Mouse (Mus musculus) forebrain, embryonic 12.5 days (tissue): ENCODE data around the gene Tmem207. TPM values are rescaled to one million over a fixed set of nuclear protein-coding genes. Genes with fewer than 3 reads are reported as not detected.
"Not testable (repeated sequence)": the region's sequence is repeated elsewhere in the genome, so short reads cannot be mapped to it uniquely, and the experiment has no call there.

Experiments
- ATAC-seq: fragments of 200-750 bp; cut with Nextera tagmentation; 2 replicates; pipeline ENCODE4 v1.8.0; 2017; ENCODE audit warnings: moderate TSS enrichment; ENCODE audit not compliant: low FRiP score
- H3K27ac ChIP-seq: fragments of 300-500 bp; sonication (generic); 2 replicates; pipeline ENCODE4 v1.5.1; 2016; ENCODE audit warnings: mild to moderate bottlenecking
- H3K27me3 ChIP-seq: fragments of 300-500 bp; sonication (generic); 2 replicates; pipeline ENCODE4 v1.6.1; 2016; ENCODE audit warnings: mild to moderate bottlenecking
- H3K36me3 ChIP-seq: fragments of 300-500 bp; sonication (generic); replicated peaks from 2 replicates; pipeline ENCODE4 v1.6.1; 2016; ENCODE audit warnings: mild to moderate bottlenecking
- H3K4me1 ChIP-seq: fragments of 300-500 bp; sonication (generic); 2 replicates; pipeline ENCODE4 v1.6.1; 2016
- H3K4me2 ChIP-seq: fragments of 300-500 bp; sonication (generic); 2 replicates; pipeline ENCODE4 v1.6.1; 2016; ENCODE audit warnings: mild to moderate bottlenecking, moderate library complexity
- H3K4me3 ChIP-seq: fragments of 300-500 bp; sonication (generic); replicated peaks from 2 replicates; pipeline ENCODE4 v1.5.1; 2016; ENCODE audit warnings: mild to moderate bottlenecking
- H3K9ac ChIP-seq: fragments of 300-500 bp; sonication (generic); 2 replicates; pipeline ENCODE4 v1.6.1; 2016; ENCODE audit warnings: mild to moderate bottlenecking
- H3K9me3 ChIP-seq: fragments of 300-500 bp; sonication (generic); 2 replicates; pipeline ENCODE4 v1.6.1; 2016
- WGBS: fragments of 180-500 bp; shearing (Covaris S2); methylation state at CpG from one replicate; pipeline ENCODE4 v1.1.7; 2016; 5-methylcytosine and 5-hydroxymethylcytosine counted together
- polyA plus RNA-seq: library from polyadenylated mRNA; unstranded; fragments of >200 nt; fragmentation: Nextera tagmentation; extraction: Ambion mirVana; gene quantifications from 2 replicates; pipeline ENCODE4 v1.2.1, GENCODE M21; 2016

The Tmem207 gene
- polyA plus RNA-seq, 1 experiment from 2014 or later, result 0.09 TPM

- Histone ChIP-seq H3K27ac (no peak overlapping the region), H3K9me3 (no peaks in the 10 kb centered on the region), H3K4me3 (no peak overlapping the region), H3K4me1 (peaks cover 7% of the 10 kb centered on the region; the same call in 1 of the 2 replicates), H3K4me2 (no peak overlapping the region), H3K9ac (no peak overlapping the region), H3K27me3 (no peaks in the 10 kb centered on the region), H3K36me3 (no peaks in the 10 kb centered on the region)
- 58% methylated on average over 10 of the region's 10 CpGs for WGBS
- peak; percentile 91 for ATAC-seq
These were observed 1.5 kb upstream of the Tmem207 start for GRCm38 (mm10) chr16:26527931-26528666.

GRCm38 (mm10) chr16:26525832-26526231, 737 bp downstream of the Tmem207 start:
- H3K27ac ChIP-seq, result no peak overlapping the region
- no peaks in the 10 kb centered on the region for H3K36me3 ChIP-seq
- no peak overlapping the region for H3K9ac ChIP-seq
- peaks cover 7% of the 10 kb centered on the region; the same call in 1 of the 2 replicates for H3K4me1 ChIP-seq
- no peak for ATAC-seq
- no peak overlapping the region for H3K4me3 ChIP-seq
- H3K4me2 ChIP-seq, result no peak overlapping the region
- H3K9me3 ChIP-seq, result no peaks in the 10 kb centered on the region
- WGBS, result 73% methylated on average over 5 of the region's 5 CpGs
- no peaks in the 10 kb centered on the region for H3K27me3 ChIP-seq

GRCm38 (mm10) chr16:26519596-26519995, 7.0 kb downstream of the Tmem207 start:
- H3K4me3 ChIP-seq, result no peak overlapping the region
- no peaks in the 10 kb centered on the region for H3K9me3 ChIP-seq
- H3K27me3 ChIP-seq, result no peaks in the 10 kb centered on the region
- H3K9ac ChIP-seq, result no peak overlapping the region
- no peaks in the 10 kb centered on the region for H3K4me1 ChIP-seq
- 60% methylated on average over 2 of the region's 2 CpGs for WGBS
- ATAC-seq, result no peak
- H3K4me2 ChIP-seq, result no peak overlapping the region
- no peak overlapping the region for H3K27ac ChIP-seq
- H3K36me3 ChIP-seq, result no peaks in the 10 kb centered on the region

- 90% methylated on average over 4 of the region's 4 CpGs for WGBS
- H3K27ac ChIP-seq, result no peak overlapping the region
- H3K4me2 ChIP-seq, result no peak overlapping the region
- no peaks in the 10 kb centered on the region for H3K27me3 ChIP-seq
- H3K4me1 ChIP-seq, result no peaks in the 10 kb centered on the region
- H3K36me3 ChIP-seq, result no peaks in the 10 kb centered on the region
- no peak for ATAC-seq
- no peak overlapping the region for H3K9ac ChIP-seq
- no peaks in the 10 kb centered on the region for H3K9me3 ChIP-seq
- no peak overlapping the region for H3K4me3 ChIP-seq
These were observed 21.6 kb downstream of the Tmem207 start for GRCm38 (mm10) chr16:26504961-26505360.

- H3K27me3 ChIP-seq, result no peaks in the 10 kb centered on the region
- no peaks in the 10 kb centered on the region for H3K9me3 ChIP-seq
- 93% methylated on average over 3 of the region's 3 CpGs for WGBS
- H3K36me3 ChIP-seq, result no peaks in the 10 kb centered on the region
- no peak overlapping the region for H3K27ac ChIP-seq
- no peak overlapping the region for H3K4me3 ChIP-seq
- no peak for ATAC-seq
- H3K4me2 ChIP-seq, result no peak overlapping the region
- no peaks in the 10 kb centered on the region for H3K4me1 ChIP-seq
- H3K9ac ChIP-seq, result no peak overlapping the region
These were observed 25.8 kb downstream of the Tmem207 start for GRCm38 (mm10) chr16:26500738-26501137.

- WGBS, result 94% methylated on average over 3 of the region's 3 CpGs
- not testable (repeated sequence) for H3K36me3 ChIP-seq, H3K9me3 ChIP-seq, H3K4me2 ChIP-seq, ATAC-seq, H3K9ac ChIP-seq, H3K4me1 ChIP-seq, H3K27me3 ChIP-seq, H3K4me3 ChIP-seq, H3K27ac ChIP-seq
These were observed 26.9 kb downstream of the Tmem207 start for GRCm38 (mm10) chr16:26499705-26500104.

GRCm38 (mm10) chr16:26495721-26496120, 30.8 kb downstream of the Tmem207 start:
- H3K4me1 ChIP-seq, result no peaks in the 10 kb centered on the region
- no peaks in the 10 kb centered on the region for H3K9me3 ChIP-seq
- H3K36me3 ChIP-seq, result no peaks in the 10 kb centered on the region
- 15% methylated on average over 2 of the region's 2 CpGs for WGBS
- no peak overlapping the region for H3K4me2 ChIP-seq
- H3K4me3 ChIP-seq, result no peak overlapping the region
- no peak for ATAC-seq
- no peak overlapping the region for H3K27ac ChIP-seq
- H3K27me3 ChIP-seq, result no peaks in the 10 kb centered on the region
- H3K9ac ChIP-seq, result no peak overlapping the region

- Histone ChIP-seq H3K36me3 (no peaks in the 10 kb centered on the region), H3K9me3 (no peaks in the 10 kb centered on the region), H3K4me2 (no peak overlapping the region), H3K9ac (no peak overlapping the region), H3K4me1 (no peaks in the 10 kb centered on the region), H3K27ac (no peak overlapping the region), H3K27me3 (no peaks in the 10 kb centered on the region), H3K4me3 (no peak overlapping the region)
- no peak for ATAC-seq
- 77% methylated on average over 4 of the region's 4 CpGs for WGBS
These were observed 55.3 kb downstream of the Tmem207 start for GRCm38 (mm10) chr16:26471254-26471653.

GRCm38 (mm10) chr16:26466535-26466934, 60.0 kb downstream of the Tmem207 start:
- Histone ChIP-seq H3K4me3 (no peak overlapping the region), H3K27ac (no peak overlapping the region), H3K4me1 (no peaks in the 10 kb centered on the region), H3K27me3 (no peaks in the 10 kb centered on the region), H3K9me3 (no peaks in the 10 kb centered on the region), H3K9ac (no peak overlapping the region), H3K36me3 (no peaks in the 10 kb centered on the region), H3K4me2 (no peak overlapping the region)
- 90% methylated on average over 4 of the region's 4 CpGs for WGBS
- no peak for ATAC-seq

GRCm38 (mm10) chr16:26462835-26463234, 63.7 kb downstream of the Tmem207 start, which contains the start of gene Cldn16:
Gene Cldn16 (plus strand): TSS chr16:26463135.
- Histone ChIP-seq H3K4me3 (no peak within 1 kb of the TSS), H3K4me1 (no peaks in the 10 kb centered on the region), H3K4me2 (no peak within 1 kb of the TSS), H3K27ac (no peak within 1 kb of the TSS), H3K9ac (no peak within 1 kb of the TSS), H3K9me3 (no peaks in the 10 kb centered on the region), H3K36me3 (no peaks in the 10 kb centered on the region), H3K27me3 (no peaks in the 10 kb centered on the region)
- 80% methylated on average over 7 of the region's 7 CpGs for WGBS
- no peak for ATAC-seq

- Histone ChIP-seq H3K4me2 (no peak overlapping the region), H3K36me3 (no peaks in the 10 kb centered on the region), H3K27ac (no peak overlapping the region), H3K27me3 (no peaks in the 10 kb centered on the region), H3K9ac (no peak overlapping the region), H3K4me3 (no peak overlapping the region), H3K4me1 (no peaks in the 10 kb centered on the region), H3K9me3 (no peaks in the 10 kb centered on the region)
- no peak for ATAC-seq
- 85% methylated on average over 2 of the region's 2 CpGs for WGBS
These were observed 70.4 kb downstream of the Tmem207 start for GRCm38 (mm10) chr16:26456182-26456581.

GRCm38 (mm10) chr16:26454163-26454562, 72.4 kb downstream of the Tmem207 start:
- Histone ChIP-seq H3K27me3 (no peaks in the 10 kb centered on the region), H3K4me2 (no peak overlapping the region), H3K4me3 (no peak overlapping the region), H3K4me1 (no peaks in the 10 kb centered on the region), H3K36me3 (no peaks in the 10 kb centered on the region), H3K27ac (no peak overlapping the region), H3K9ac (no peak overlapping the region), H3K9me3 (no peaks in the 10 kb centered on the region)
- no peak for ATAC-seq
- WGBS, result 68% methylated on average over 3 of the region's 3 CpGs
